Mouse (Mus musculus) gastrocnemius, postnatal 25 days (tissue): ENCODE results near the gene Furin. TPM values are rescaled to one million over a fixed set of nuclear protein-coding genes. Genes with fewer than 3 reads are reported as not detected.
"Not testable (repeated sequence)": the region's sequence is repeated elsewhere in the genome, so short reads cannot be mapped to it uniquely, and the experiment has no call there.

Experiments
- DNase-seq: peaks from one replicate; pipeline ENCODE4 v3.0.0; 2022
- total RNA-seq, 2 experiments: library from RNA; stranded (reverse); gene quantifications; 1 replicate in 1 of 2; 2 replicates in 1 of 2; pipeline ENCODE4 v1.2.3; 2021

The Furin gene
- total RNA-seq, 2 experiments from 2014 or later: 38.5 to 44.8 TPM

- DNase-seq: no peak
These were observed 4.0 kb downstream of the Furin start for GRCm38 (mm10) chr7:80401041-80401859.

DNA sequence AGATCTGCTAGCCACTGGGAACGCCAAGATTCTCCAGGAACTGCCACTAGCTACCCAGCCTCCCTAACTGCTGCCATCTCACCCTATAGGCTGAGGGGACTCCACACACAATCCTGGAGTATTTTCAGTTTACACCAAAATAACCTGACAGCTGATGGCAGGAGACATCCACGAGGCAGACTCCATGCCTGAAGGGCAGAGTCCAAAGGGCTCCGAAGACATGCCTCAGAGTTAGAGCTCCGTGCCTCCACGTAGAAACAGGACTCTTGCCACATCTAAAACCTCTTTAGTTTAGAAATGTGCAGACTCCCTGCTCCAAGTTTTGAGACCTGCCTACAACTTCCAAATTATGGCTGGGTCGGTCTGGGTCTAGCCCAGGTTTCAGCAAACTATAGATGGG, 4.7 kb downstream of the Furin start:
- DNase-seq: no peak

- peak; percentile 63 for DNase-seq
These were observed 5.1 kb downstream of the Furin start for GRCm38 (mm10) chr7:80400099-80400498.

DNA sequence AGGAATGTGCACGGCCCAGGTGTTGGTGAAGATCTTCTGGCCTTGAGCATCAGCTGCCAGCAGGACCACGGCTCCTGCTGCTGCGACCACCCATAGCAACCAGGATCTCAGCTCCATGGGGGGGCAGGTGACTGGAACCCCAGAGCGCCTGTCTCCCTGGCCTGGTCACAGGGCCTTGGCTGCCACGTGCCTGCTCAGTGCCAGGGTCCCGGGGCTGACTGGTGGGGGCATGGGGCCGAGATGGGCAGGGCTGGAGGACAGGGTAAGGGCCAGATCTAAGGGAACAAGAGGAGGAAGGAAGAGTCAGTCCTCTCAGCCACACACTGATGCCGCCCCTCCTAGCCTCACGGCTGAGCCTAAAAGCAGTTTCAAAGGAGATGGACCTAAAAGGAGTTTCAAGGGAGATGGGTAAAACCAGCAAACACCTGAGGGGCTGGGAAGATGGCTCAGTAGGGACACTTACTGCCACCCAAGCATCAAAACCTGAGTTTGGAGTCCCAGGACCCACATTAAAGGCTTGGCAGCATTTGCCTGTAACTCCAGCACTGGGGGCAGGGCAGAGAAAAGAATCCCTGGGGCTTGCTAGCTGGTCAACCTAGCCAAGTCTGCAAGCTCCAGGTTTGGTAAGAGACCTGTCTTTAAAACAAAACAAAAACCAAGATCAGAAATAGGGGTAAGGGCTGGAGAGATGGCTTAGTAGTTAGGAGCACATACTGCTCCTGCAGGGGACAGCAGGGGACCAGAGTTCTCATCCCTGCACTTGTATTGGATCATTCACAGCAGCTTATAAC, 6.4 kb downstream of the Furin start:
- no peak for DNase-seq

- DNase-seq: no peak
These were observed 7.2 kb downstream of the Furin start for GRCm38 (mm10) chr7:80397986-80398385.

DNA sequence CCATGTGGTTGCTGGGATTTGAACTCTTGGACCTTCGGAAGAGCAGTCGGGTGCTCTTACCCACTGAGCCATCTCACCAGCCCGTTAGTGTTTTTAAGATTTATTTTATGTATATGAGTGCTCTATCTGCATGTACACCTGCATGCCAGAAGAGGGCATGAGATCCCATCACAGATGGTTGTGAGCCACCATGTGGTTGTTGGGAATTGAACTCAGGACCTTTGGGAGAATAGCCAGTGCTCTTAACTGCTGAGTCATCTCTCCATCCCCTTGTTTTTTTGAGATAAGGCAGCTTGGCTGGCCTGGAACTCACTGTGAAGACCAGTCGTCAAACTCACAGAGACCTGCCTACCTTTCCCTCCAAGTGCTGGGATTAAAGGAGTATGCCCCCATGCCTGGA, 8.8 kb downstream of the Furin start:
- not testable (repeated sequence) for DNase-seq

DNA sequence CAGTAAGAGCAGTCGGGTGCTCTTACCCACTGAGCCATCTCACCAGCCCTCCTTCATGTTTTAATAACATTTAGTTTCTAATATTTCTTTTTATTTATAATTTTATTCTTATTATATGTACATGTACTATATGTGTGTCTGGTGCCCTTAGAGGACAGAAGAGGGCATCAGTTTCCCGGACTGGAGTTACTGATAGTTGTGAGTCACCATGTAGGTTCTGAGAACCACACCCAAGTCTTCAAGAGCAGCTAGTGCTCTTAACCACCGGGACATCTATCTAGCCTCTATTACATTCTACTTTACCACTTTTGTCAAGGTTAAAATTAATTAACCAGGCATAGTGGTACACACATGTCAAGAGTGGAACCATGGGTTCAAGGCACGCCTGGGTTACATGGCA, 10.6 kb downstream of the Furin start:
- no peak for DNase-seq

DNA sequence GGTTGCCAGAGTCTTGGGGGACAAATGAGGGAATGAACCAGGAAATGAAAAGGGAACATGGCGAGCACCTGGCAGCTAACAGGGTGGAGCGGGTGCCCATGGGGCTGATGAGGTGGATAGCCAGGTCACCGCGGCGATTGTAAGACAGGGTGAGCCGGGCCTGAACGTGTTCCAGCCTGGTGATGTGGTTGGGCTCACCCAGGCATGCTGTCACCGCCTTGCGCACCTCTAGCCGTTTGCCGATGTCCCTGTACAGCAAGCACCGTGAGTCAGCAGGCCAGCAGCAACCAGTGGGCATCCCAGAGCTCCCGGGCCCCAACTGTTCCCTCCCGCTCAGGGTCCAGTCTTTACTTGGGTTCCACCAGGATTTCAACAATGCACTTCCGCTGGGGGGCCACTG, 13.1 kb downstream of the Furin start:
- no peak for DNase-seq

DNA sequence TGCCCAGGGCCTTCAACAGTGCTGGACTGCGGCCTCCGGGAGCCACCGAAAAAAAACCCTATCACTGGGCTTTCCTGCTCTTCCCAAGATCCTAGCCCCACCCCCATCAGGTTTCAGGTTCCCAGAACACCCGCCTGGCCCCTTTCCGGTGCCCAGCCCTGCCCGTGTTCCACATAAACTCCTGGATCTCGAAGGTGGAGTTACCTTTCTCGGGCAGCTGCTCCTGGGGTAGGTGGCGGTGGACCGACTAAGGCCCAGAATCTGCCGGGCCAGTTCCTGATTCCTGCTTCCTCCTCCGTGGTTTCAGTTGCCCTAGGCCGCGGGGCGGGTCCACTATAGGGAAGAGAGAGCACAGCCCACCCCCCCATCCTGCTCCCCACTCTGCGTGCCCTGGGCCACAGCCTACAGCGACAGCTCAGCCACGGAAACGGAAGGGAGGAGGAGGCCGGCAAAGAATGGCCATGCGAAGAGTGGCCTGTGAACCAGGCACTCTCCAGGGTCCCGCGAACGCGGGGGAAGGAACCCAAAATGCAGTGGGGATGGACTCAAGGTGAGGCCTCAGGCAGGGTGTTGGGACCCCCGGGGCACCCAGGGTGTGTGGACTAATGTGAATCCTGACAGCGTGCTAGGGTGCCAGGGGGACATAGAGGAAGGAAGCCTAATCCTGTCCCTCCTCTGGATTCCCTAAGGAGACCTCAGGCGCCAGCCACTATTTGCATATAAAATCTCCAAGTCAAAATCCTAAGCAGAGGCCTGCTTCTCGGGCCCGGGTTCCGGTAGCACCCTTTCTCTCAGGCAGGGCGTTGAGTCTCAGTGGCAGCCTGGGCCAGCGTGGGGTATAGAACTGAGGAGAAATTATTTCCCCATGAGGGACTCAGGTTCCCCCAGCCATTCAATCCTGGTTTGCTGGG, 17.3 kb downstream of the Furin start, which contains the start of gene Fes:
Gene Fes (minus strand): TSS at position 314 of the 911 bp plus-strand sequence.
- DNase-seq: peak; percentile 77

DNA sequence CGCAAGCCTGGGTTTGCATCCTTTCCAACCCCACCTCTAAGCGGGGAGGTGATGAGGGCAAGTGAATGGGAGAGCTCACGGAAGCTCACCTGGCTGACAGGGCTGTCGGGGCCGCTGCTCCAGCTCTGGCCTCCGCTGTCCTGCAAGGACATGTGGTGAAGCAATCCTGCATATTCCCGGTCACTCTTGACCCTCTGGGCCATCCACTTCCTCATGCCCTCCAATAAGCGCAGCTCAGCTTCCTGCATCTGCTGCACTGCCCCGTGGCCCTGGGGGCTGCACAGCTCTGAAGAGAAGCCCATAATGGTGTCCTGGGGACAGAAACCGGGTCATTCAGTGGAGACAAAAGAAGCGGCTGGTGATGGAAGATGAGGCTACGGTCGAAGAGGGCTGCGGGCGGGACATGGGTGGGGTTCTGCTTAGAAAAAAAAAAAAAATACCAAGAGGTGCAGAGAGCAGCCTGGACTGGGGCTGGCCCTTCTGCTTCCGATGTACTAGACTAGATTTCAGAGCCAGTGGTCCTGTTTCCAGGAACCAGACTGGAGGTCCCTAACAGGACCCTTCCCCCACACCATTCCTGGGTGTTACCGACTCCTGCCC, 18.1 kb downstream of the Furin start:
- DNase-seq: no peak

DNA sequence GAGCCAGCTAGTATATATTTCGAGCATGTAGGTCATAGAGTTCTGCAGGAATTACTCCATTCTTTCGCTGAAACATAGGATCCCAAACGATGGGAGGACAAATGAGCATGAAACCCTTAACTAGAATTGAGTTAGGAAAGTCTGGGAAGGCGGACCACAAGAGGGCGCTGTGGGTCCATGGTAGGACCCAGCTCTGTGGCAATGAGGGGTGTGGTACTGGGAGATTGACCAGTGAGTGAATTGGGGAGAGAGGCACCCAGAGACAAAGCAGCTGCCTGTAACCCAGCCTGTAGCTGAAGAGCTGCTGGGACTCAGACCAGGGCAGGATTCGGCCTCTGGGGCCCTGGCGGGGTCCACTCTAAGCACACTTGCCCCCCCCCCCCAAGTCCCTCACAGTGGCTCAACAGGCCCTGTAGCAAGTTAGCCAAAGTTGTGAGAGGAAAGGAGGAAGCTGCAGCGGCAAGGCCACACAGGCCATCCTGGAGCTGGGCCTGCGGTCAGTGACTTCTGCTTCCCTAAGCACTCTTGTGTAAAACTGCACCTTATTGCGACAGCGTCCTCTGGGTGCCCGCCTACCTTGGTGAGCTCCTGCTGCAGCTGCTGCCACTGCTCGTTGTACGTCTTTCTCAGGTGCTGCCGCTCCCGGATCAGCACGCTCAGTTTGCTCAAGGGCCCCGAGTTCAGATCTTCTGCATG, 18.9 kb downstream of the Furin start:
- peak; percentile 80 for DNase-seq

DNA sequence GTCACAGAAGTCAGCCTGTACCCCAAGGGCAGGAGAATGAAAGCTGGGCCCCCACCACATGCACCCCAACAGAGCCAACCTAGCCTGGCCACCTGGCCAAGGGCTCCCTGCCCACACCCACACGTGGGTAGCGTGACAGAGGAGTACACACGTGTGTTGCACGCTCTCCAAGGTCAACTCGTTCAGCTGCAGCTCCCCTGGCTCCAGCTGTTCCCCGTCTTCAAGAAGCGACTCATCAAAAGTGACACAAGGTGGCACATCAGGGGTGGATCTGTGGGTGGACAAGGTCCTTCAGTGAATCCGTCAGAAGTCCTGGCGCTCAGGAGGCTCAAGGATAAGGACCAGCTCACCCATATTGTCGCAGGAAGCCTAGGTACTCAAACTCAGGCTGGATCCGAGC, 22.3 kb downstream of the Furin start:
- no peak for DNase-seq

- no peak for DNase-seq
These were observed 25.7 kb downstream of the Furin start for GRCm38 (mm10) chr7:80379531-80379930.

DNA sequence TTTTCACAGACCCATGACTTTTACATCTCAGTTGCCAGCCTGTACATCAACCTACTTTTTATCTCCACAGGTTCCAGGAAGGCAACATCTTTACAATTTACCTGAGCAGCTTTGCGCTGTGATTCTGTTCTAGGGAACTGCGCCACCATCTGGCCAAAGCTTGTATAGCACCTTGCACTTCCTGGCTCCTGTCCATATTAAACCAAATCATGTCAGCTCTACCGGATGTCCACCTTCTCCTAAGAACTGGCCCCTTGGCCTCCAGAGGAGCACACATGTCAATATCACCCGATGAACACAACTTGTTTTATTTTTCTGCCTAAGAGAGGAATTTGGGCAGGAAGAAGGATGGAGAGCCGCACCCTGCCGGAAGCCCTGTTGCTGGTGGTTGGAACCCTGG, 27.8 kb downstream of the Furin start:
- no peak for DNase-seq

DNA sequence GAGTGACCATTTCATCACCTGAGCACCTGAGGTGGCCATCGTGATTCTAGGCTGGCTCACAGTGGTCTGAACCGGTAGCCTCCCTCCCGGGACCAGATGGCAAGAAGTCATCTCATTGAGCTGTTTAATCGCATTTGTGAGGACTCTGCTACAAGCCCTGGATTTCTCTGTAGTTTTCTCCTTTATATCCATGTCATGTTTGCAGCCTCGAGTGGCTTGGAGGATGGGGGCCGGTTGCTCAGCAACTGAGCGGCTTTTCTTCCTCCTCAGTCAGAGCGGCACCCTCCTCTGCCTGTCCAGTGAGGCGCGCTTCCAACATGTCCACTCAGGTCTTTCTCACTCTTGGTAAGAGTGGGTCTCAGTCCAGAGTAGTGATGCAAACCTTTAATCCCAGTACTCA, 29.0 kb downstream of the Furin start:
- DNase-seq: no peak

DNA sequence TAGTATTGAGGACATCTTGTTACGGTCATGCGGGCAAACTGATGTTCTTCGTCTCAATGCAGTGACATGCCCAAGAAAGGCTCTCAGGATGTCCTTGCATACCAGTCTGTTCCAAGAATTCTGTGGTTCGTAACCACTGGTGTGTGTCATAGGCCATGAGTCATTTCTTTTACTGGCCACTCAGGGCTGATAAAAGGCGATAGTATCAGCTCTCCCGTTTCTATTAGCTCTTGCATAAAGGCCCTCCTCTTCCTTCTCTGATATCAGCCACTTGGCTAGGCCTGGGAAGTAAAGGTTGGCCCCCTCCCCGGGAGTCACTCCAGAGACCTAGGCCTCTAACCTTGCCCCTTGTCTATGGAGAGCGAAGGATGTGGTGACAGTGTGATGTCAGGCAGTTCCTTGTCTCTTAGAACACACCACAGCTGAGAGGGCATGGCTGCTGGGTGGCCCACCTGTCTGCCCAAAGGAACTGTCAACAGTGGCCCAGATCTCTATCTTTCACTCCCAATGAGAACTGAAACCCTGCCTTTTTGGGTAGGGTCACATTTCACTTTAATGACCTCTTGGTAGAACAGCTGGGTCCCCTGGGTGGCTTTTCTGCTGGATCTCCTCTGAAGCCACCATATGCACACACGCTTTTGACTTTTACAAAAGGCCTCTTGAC, 29.7 kb downstream of the Furin start:
- no peak for DNase-seq

DNA sequence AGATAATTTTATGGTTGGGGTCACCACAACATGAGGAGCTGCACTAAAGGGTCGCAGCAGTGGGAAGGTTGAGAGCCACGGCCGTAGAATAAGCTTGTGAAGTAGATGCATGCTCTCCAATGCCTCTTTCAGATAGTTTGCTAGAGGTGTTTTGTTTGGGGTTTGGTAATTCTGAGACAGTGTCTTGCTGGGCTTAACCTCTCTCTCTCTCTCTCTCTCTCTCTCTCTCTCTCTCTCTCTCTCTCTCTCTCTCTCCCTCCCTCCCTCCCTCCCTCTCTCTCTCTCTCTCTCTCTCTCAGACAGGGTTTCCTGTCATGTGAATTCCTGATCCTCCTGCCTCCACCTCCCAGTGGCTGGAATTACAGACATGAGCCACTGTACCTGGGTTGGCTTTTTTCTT, 30.5 kb downstream of the Furin start:
- no peak for DNase-seq

DNA sequence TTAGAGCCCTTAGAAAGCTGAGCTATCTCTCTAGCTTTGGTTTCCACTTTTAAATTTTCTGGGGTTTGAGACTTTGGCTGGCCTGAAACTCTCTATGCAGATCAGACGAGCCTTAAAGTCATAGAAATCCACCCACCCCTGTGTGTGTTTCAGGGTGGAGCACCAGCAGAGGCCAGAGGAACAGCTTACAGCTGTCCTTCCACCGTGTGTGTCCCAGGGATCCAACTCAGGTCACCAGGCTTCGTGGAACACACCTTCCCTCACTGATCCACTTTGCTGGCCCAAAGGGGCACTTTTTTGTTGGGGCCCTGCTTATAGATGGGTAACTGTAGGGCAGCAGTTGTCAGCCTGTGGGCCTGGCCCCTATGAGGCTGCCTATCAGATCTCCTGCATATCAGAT, 31.0 kb downstream of the Furin start:
- DNase-seq: no peak

- no peak for DNase-seq
These were observed 31.4 kb downstream of the Furin start for GRCm38 (mm10) chr7:80373850-80374249.

- DNase-seq: no peak
These were observed 31.9 kb downstream of the Furin start for GRCm38 (mm10) chr7:80373352-80373751.

GRCm38 (mm10) chr7:80372667-80373066, 32.6 kb downstream of the Furin start:
- DNase-seq: no peak
